Mouse (Mus musculus) Muller cell, postnatal 12 days (primary cell): Measurements from ENCODE around the gene a.

ENCODE experiments used
- DNase-seq: peaks from one replicate; pipeline ENCODE4 v3.0.0-alpha.2; 2015; ENCODE audit errors: inconsistent ontology term

The a gene

GRCm38 (mm10) chr2:155098720-155099380, 307.6 kb downstream of the a start:
- DNase-seq, result peak; percentile 14

GRCm38 (mm10) chr2:155099421-155099820, 308.2 kb downstream of the a start:
- DNase-seq, result peak; percentile 91

- DNase-seq, result no peak
Measured at GRCm38 (mm10) chr2:155099994-155100795, 309.0 kb downstream of the a start.
